Mouse (Mus musculus): ENCODE data around the gene Mxra8. TPM values are rescaled to one million over a fixed set of nuclear protein-coding genes. Genes with fewer than 3 reads are reported as not detected.
A peak's percentile ranks its signal among the peaks of the same experiment; 100 is the strongest.

Gene Mxra8
- polyA plus RNA-seq, 1 experiment from 2014 or later, result 38.5 TPM

GRCm38 (mm10) chr4:155889316-155889715 lies 49.8 kb downstream of the Mxra8 start:
- Histone ChIP-seq H3K4me3 (ENCODE audit: low read depth, low read length) (no peak overlapping the region), H3K27ac (ENCODE audit: low read depth, low read length) (no peak overlapping the region), H3K27me3 (ENCODE audit: control insufficient read depth, insufficient read depth, low read length) (no peaks in the 10 kb centered on the region), H3K4me1 (ENCODE audit: control insufficient read depth, insufficient read depth, low read length) (peaks cover 19% of the 10 kb centered on the region), H3K9me3 (ENCODE audit: control insufficient read depth, low read length) (no peaks in the 10 kb centered on the region), H3K9ac (ENCODE audit: low read length) (no peak overlapping the region), H3K4me2 (ENCODE audit: low read depth) (no peak overlapping the region), H3K36me3 (ENCODE audit: control insufficient read depth, insufficient read depth, low read length) (peaks cover 13% of the 10 kb centered on the region)
- no peak for DNase-seq (ENCODE audit: low spot score)
- WGBS, result 87% methylated on average over 5 of the region's 5 CpGs
- no peak for ATAC-seq (ENCODE audit: insufficient read depth, low FRiP score, low TSS enrichment)

GRCm38 (mm10) chr4:155891011-155891471 lies 51.6 kb downstream of the Mxra8 start:
- peak overlapping the region; percentile 88 for H3K9ac ChIP-seq (ENCODE audit: low read length)
- peaks cover 13% of the 10 kb centered on the region for H3K36me3 ChIP-seq (ENCODE audit: control insufficient read depth, insufficient read depth, low read length)
- no peaks in the 10 kb centered on the region for H3K9me3 ChIP-seq (ENCODE audit: control insufficient read depth, low read length)
- no peak for ATAC-seq (ENCODE audit: insufficient read depth, low FRiP score, low TSS enrichment)
- peak overlapping the region; percentile 98 for H3K4me2 ChIP-seq (ENCODE audit: low read depth)
- under 1% methylated on average over 34 of the region's 34 CpGs for WGBS
- peak overlapping the region; percentile 90 for H3K4me3 ChIP-seq (ENCODE audit: low read depth, low read length)
- DNase-seq (ENCODE audit: low spot score), result no peak
- H3K27ac ChIP-seq (ENCODE audit: low read depth, low read length), result no peak overlapping the region; the same call in 1 of the 2 replicates
- peaks cover 27% of the 10 kb centered on the region for H3K4me1 ChIP-seq (ENCODE audit: control insufficient read depth, insufficient read depth, low read length)
- H3K27me3 ChIP-seq (ENCODE audit: control insufficient read depth, insufficient read depth, low read length), result no peaks in the 10 kb centered on the region

GRCm38 (mm10) chr4:155891551-155892001 lies 52.1 kb downstream of the Mxra8 start, which contains the start of the genes Pusl1 and Acap3:
Gene Pusl1, minus strand, starts transcription at chr4:155891781.
Gene Acap3, plus strand, starts transcription at chr4:155891822.
- ATAC-seq (ENCODE audit: insufficient read depth, low FRiP score, low TSS enrichment) (peak; percentile 89), DNase-seq (ENCODE audit: low spot score) (peak; percentile 97)
- WGBS, result 0% methylated on average over 52 of the region's 52 CpGs
- Histone ChIP-seq H3K27ac (ENCODE audit: low read depth, low read length) (peak within 1 kb of the TSS; percentile 96), H3K27me3 (ENCODE audit: control insufficient read depth, insufficient read depth, low read length) (no peaks in the 10 kb centered on the region), H3K9me3 (ENCODE audit: control insufficient read depth, low read length) (no peaks in the 10 kb centered on the region), H3K9ac (ENCODE audit: low read length) (peak within 1 kb of the TSS; percentile 88), H3K36me3 (ENCODE audit: control insufficient read depth, insufficient read depth, low read length) (peaks cover 13% of the 10 kb centered on the region), H3K4me1 (ENCODE audit: control insufficient read depth, insufficient read depth, low read length) (peaks cover 27% of the 10 kb centered on the region), H3K4me3 (ENCODE audit: low read depth, low read length) (peak within 1 kb of the TSS; percentile 90), H3K4me2 (ENCODE audit: low read depth) (peak within 1 kb of the TSS; percentile 98)

- Histone ChIP-seq H3K4me3 (ENCODE audit: low read depth, low read length) (peak overlapping the region; percentile 90), H3K27me3 (ENCODE audit: control insufficient read depth, insufficient read depth, low read length) (no peaks in the 10 kb centered on the region), H3K36me3 (ENCODE audit: control insufficient read depth, insufficient read depth, low read length) (peaks cover 12% of the 10 kb centered on the region), H3K4me2 (ENCODE audit: low read depth) (peak overlapping the region; percentile 98), H3K9me3 (ENCODE audit: control insufficient read depth, low read length) (no peaks in the 10 kb centered on the region), H3K9ac (ENCODE audit: low read length) (peak overlapping the region; percentile 88), H3K27ac (ENCODE audit: low read depth, low read length) (peak overlapping the region; percentile 96), H3K4me1 (ENCODE audit: control insufficient read depth, insufficient read depth, low read length) (peaks cover 27% of the 10 kb centered on the region)
- 0% methylated on average over 33 of the region's 56 CpGs for WGBS
- DNase-seq (ENCODE audit: low spot score) (peak; percentile 90), ATAC-seq (ENCODE audit: insufficient read depth, low FRiP score, low TSS enrichment) (peak; percentile 89)
Observed at GRCm38 (mm10) chr4:155892017-155892416, 52.5 kb downstream of the Mxra8 start.

- H3K9ac ChIP-seq (ENCODE audit: low read length), result peak overlapping the region; percentile 88
- peaks cover 27% of the 10 kb centered on the region for H3K4me1 ChIP-seq (ENCODE audit: control insufficient read depth, insufficient read depth, low read length)
- H3K4me3 ChIP-seq (ENCODE audit: low read depth, low read length), result peak overlapping the region; percentile 90
- peaks cover 12% of the 10 kb centered on the region for H3K36me3 ChIP-seq (ENCODE audit: control insufficient read depth, insufficient read depth, low read length)
- H3K9me3 ChIP-seq (ENCODE audit: control insufficient read depth, low read length), result no peaks in the 10 kb centered on the region
- peak; percentile 63 for DNase-seq (ENCODE audit: low spot score)
- no peaks in the 10 kb centered on the region for H3K27me3 ChIP-seq (ENCODE audit: control insufficient read depth, insufficient read depth, low read length)
- peak; percentile 51 for ATAC-seq (ENCODE audit: insufficient read depth, low FRiP score, low TSS enrichment)
- H3K4me2 ChIP-seq (ENCODE audit: low read depth), result peak overlapping the region; percentile 98
- H3K27ac ChIP-seq (ENCODE audit: low read depth, low read length), result peak overlapping the region; percentile 96
- 6% methylated on average over 37 of the region's 37 CpGs for WGBS
Observed at GRCm38 (mm10) chr4:155892438-155893211, 53.1 kb downstream of the Mxra8 start.

GRCm38 (mm10) chr4:155893212-155893690 lies 53.8 kb downstream of the Mxra8 start:
- ATAC-seq (ENCODE audit: insufficient read depth, low FRiP score, low TSS enrichment) (no peak), DNase-seq (ENCODE audit: low spot score) (no peak)
- H3K4me1 ChIP-seq (ENCODE audit: control insufficient read depth, insufficient read depth, low read length), result peaks cover 27% of the 10 kb centered on the region
- no peak overlapping the region for H3K27ac ChIP-seq (ENCODE audit: low read depth, low read length)
- peak overlapping the region; percentile 90 for H3K4me3 ChIP-seq (ENCODE audit: low read depth, low read length)
- no peaks in the 10 kb centered on the region for H3K9me3 ChIP-seq (ENCODE audit: control insufficient read depth, low read length)
- 78% methylated on average over 8 of the region's 8 CpGs for WGBS
- H3K36me3 ChIP-seq (ENCODE audit: control insufficient read depth, insufficient read depth, low read length), result peaks cover 7% of the 10 kb centered on the region
- peak overlapping the region; percentile 98 for H3K4me2 ChIP-seq (ENCODE audit: low read depth)
- peak overlapping the region; percentile 32 for H3K9ac ChIP-seq (ENCODE audit: low read length)
- no peaks in the 10 kb centered on the region for H3K27me3 ChIP-seq (ENCODE audit: control insufficient read depth, insufficient read depth, low read length)

Small RNA genes lying within 50 kb of the gene (microRNA-seq; reads per million reads assigned to microRNA genes)
- gene Gm27743, result not detected

Other genes starting within 250 kb of the Mxra8 start
- 18.3 and 18.7 TPM in 2 replicates for gene Slc35e2, start 238.3 kb upstream of the Mxra8 start, polyA plus RNA-seq (2014; fragmentation: Nextera tagmentation; extraction: Ambion mirVana)
- gene Cdk11b, start 214.8 kb upstream of the Mxra8 start, polyA plus RNA-seq (2014; fragmentation: Nextera tagmentation; extraction: Ambion mirVana), result 70.5 and 74.7 TPM in 2 replicates
- not detected in 2 replicates for gene Gm10563, start 194.3 kb upstream of the Mxra8 start, polyA plus RNA-seq (2014; fragmentation: Nextera tagmentation; extraction: Ambion mirVana)
- 3.2 and 4.0 TPM in 2 replicates for gene Mmp23, start 186.3 kb upstream of the Mxra8 start, polyA plus RNA-seq (2014; fragmentation: Nextera tagmentation; extraction: Ambion mirVana)
- gene Mib2, start 170.5 kb upstream of the Mxra8 start, polyA plus RNA-seq (2014; fragmentation: Nextera tagmentation; extraction: Ambion mirVana), result 13.3 and 14.5 TPM in 2 replicates
- gene Fndc10, start 145.3 kb upstream of the Mxra8 start, polyA plus RNA-seq (2014; fragmentation: Nextera tagmentation; extraction: Ambion mirVana), result 2.2 and 2.7 TPM in 2 replicates
- gene Ssu72, start 134.9 kb upstream of the Mxra8 start, polyA plus RNA-seq (2014; fragmentation: Nextera tagmentation; extraction: Ambion mirVana), result 154 and 158 TPM in 2 replicates
- gene Tmem240, start 104.9 kb upstream of the Mxra8 start, polyA plus RNA-seq (2014; fragmentation: Nextera tagmentation; extraction: Ambion mirVana), result 0.64 and 1.3 TPM in 2 replicates
- 92.4 and 101 TPM in 2 replicates for gene Atad3a, start 78.6 kb upstream of the Mxra8 start, polyA plus RNA-seq (2014; fragmentation: Nextera tagmentation; extraction: Ambion mirVana)
- gene Vwa1, start 65.0 kb upstream of the Mxra8 start, polyA plus RNA-seq (2014; fragmentation: Nextera tagmentation; extraction: Ambion mirVana), result 11.7 and 13.1 TPM in 2 replicates
- 0.33 and 0.49 TPM in 2 replicates for gene Tmem88b, start 53.8 kb upstream of the Mxra8 start, polyA plus RNA-seq (2014; fragmentation: Nextera tagmentation; extraction: Ambion mirVana)
- not detected in 2 replicates for gene Ankrd65, start 49.2 kb upstream of the Mxra8 start, polyA plus RNA-seq (2014; fragmentation: Nextera tagmentation; extraction: Ambion mirVana)
- 225 and 246 TPM in 2 replicates for gene Mrpl20, start 36.8 kb upstream of the Mxra8 start, polyA plus RNA-seq (2014; fragmentation: Nextera tagmentation; extraction: Ambion mirVana)
- gene Ccnl2, start 27.2 kb upstream of the Mxra8 start, polyA plus RNA-seq (2014; fragmentation: Nextera tagmentation; extraction: Ambion mirVana), result 172 and 188 TPM in 2 replicates
- gene Aurkaip1, start 8.4 kb upstream of the Mxra8 start, polyA plus RNA-seq (2014; fragmentation: Nextera tagmentation; extraction: Ambion mirVana), result 129 TPM in 2 replicates
- gene Dvl1, start 7.7 kb downstream of the Mxra8 start, polyA plus RNA-seq (2014; fragmentation: Nextera tagmentation; extraction: Ambion mirVana), result 14.2 and 15.1 TPM in 2 replicates
- gene Tas1r3, start 23.7 kb downstream of the Mxra8 start, polyA plus RNA-seq (2014; fragmentation: Nextera tagmentation; extraction: Ambion mirVana), result 0.45 and 0.48 TPM in 2 replicates
- 23.4 and 28.3 TPM in 2 replicates for gene Cptp, start 29.8 kb downstream of the Mxra8 start, polyA plus RNA-seq (2014; fragmentation: Nextera tagmentation; extraction: Ambion mirVana)
- gene Ints11, start 29.9 kb downstream of the Mxra8 start, polyA plus RNA-seq (2014; fragmentation: Nextera tagmentation; extraction: Ambion mirVana), result 89.7 and 95.0 TPM in 2 replicates
- 37.5 and 42.2 TPM in 2 replicates for gene Pusl1, start 52.1 kb downstream of the Mxra8 start, polyA plus RNA-seq (2014; fragmentation: Nextera tagmentation; extraction: Ambion mirVana)
- 44.3 and 45.4 TPM in 2 replicates for gene Acap3, start 52.1 kb downstream of the Mxra8 start, polyA plus RNA-seq (2014; fragmentation: Nextera tagmentation; extraction: Ambion mirVana)
- gene Ube2j2, start 104.2 kb downstream of the Mxra8 start, polyA plus RNA-seq (2014; fragmentation: Nextera tagmentation; extraction: Ambion mirVana), result 154 and 162 TPM in 2 replicates
- gene C1qtnf12, start 122.6 kb downstream of the Mxra8 start, polyA plus RNA-seq (2014; fragmentation: Nextera tagmentation; extraction: Ambion mirVana), result 19.6 and 22.0 TPM in 2 replicates
- gene B3galt6, start 153.0 kb downstream of the Mxra8 start, polyA plus RNA-seq (2014; fragmentation: Nextera tagmentation; extraction: Ambion mirVana), result 18.9 and 19.9 TPM in 2 replicates
- 136 and 139 TPM in 2 replicates for gene Sdf4, start 153.2 kb downstream of the Mxra8 start, polyA plus RNA-seq (2014; fragmentation: Nextera tagmentation; extraction: Ambion mirVana)
- gene Tnfrsf4, start 174.2 kb downstream of the Mxra8 start, polyA plus RNA-seq (2014; fragmentation: Nextera tagmentation; extraction: Ambion mirVana), result 0.45 TPM in 2 replicates
- 0.62 and 0.82 TPM in 2 replicates for gene Tnfrsf18, start 186.5 kb downstream of the Mxra8 start, polyA plus RNA-seq (2014; fragmentation: Nextera tagmentation; extraction: Ambion mirVana)
- gene Ttll10, start 219.7 kb downstream of the Mxra8 start, polyA plus RNA-seq (2014; fragmentation: Nextera tagmentation; extraction: Ambion mirVana), result not detected in 2 replicates

Measured in neural tube, embryonic 11.5 days (tissue).